Mouse (Mus musculus): ENCODE measurements around the gene Arrdc3. TPM values are rescaled to one million over a fixed set of nuclear protein-coding genes. Genes with fewer than 3 reads are reported as not detected.

The Arrdc3 gene
- polyA plus RNA-seq, 1 experiment = 15.0 TPM

GRCm38 (mm10) chr13:80897411-80897810 lies 14.2 kb downstream of the Arrdc3 start:
- Histone ChIP-seq H3K4me3 (ENCODE audit: insufficient read depth, low read depth, low read length) (no peak overlapping the region), H3K27ac (replicated peaks; ENCODE audit: low read depth, low read length) (no peak overlapping the region), H3K4me1 (ENCODE audit: control insufficient read depth, insufficient read depth, insufficient read length, low read length) (peaks cover 5% of the 10 kb centered on the region)

- Histone ChIP-seq H3K4me1 (ENCODE audit: control insufficient read depth, insufficient read depth, insufficient read length, low read length) (peaks cover 5% of the 10 kb centered on the region), H3K27ac (replicated peaks; ENCODE audit: low read depth, low read length) (no peak overlapping the region), H3K4me3 (ENCODE audit: insufficient read depth, low read depth, low read length) (no peak overlapping the region)
These were observed 14.9 kb downstream of the Arrdc3 start for GRCm38 (mm10) chr13:80898095-80898494.

- Histone ChIP-seq H3K4me1 (ENCODE audit: control insufficient read depth, insufficient read depth, insufficient read length, low read length) (peaks cover 5% of the 10 kb centered on the region), H3K4me3 (ENCODE audit: insufficient read depth, low read depth, low read length) (no peak overlapping the region), H3K27ac (replicated peaks; ENCODE audit: low read depth, low read length) (no peak overlapping the region)
These were observed 16.3 kb downstream of the Arrdc3 start for GRCm38 (mm10) chr13:80899435-80900029.

- H3K4me1 ChIP-seq (ENCODE audit: control insufficient read depth, insufficient read depth, insufficient read length, low read length) = peaks cover 5% of the 10 kb centered on the region
- no peak overlapping the region for H3K27ac ChIP-seq (replicated peaks; ENCODE audit: low read depth, low read length)
- H3K4me3 ChIP-seq (ENCODE audit: insufficient read depth, low read depth, low read length) = no peak overlapping the region
These were observed 18.2 kb downstream of the Arrdc3 start for GRCm38 (mm10) chr13:80901432-80901831.

GRCm38 (mm10) chr13:80902796-80903195 lies 19.6 kb downstream of the Arrdc3 start:
- Histone ChIP-seq H3K27ac (replicated peaks; ENCODE audit: low read depth, low read length) (no peak overlapping the region), H3K4me1 (ENCODE audit: control insufficient read depth, insufficient read depth, insufficient read length, low read length) (peaks cover 5% of the 10 kb centered on the region), H3K4me3 (ENCODE audit: insufficient read depth, low read depth, low read length) (no peak overlapping the region)

- Histone ChIP-seq H3K4me3 (ENCODE audit: insufficient read depth, low read depth, low read length) (no peak overlapping the region), H3K4me1 (ENCODE audit: control insufficient read depth, insufficient read depth, insufficient read length, low read length) (no peaks in the 10 kb centered on the region), H3K27ac (replicated peaks; ENCODE audit: low read depth, low read length) (no peak overlapping the region)
These were observed 30.2 kb downstream of the Arrdc3 start for GRCm38 (mm10) chr13:80913361-80913760.

GRCm38 (mm10) chr13:80920939-80921338 lies 37.8 kb downstream of the Arrdc3 start:
- H3K27ac ChIP-seq (replicated peaks; ENCODE audit: low read depth, low read length) = no peak overlapping the region
- no peak overlapping the region for H3K4me3 ChIP-seq (ENCODE audit: insufficient read depth, low read depth, low read length)
- H3K4me1 ChIP-seq (ENCODE audit: control insufficient read depth, insufficient read depth, insufficient read length, low read length) = no peaks in the 10 kb centered on the region

- Histone ChIP-seq H3K27ac (replicated peaks; ENCODE audit: low read depth, low read length) (no peak overlapping the region), H3K4me1 (ENCODE audit: control insufficient read depth, insufficient read depth, insufficient read length, low read length) (no peaks in the 10 kb centered on the region), H3K4me3 (ENCODE audit: insufficient read depth, low read depth, low read length) (no peak overlapping the region)
These were observed 38.6 kb downstream of the Arrdc3 start for GRCm38 (mm10) chr13:80921593-80922327.

- Histone ChIP-seq H3K27ac (replicated peaks; ENCODE audit: low read depth, low read length) (no peak overlapping the region), H3K4me3 (ENCODE audit: insufficient read depth, low read depth, low read length) (no peak overlapping the region), H3K4me1 (ENCODE audit: control insufficient read depth, insufficient read depth, insufficient read length, low read length) (0 out of 2 replicates have a peak, but pooled peaks cover 2% of the 10 kb centered on the region)
These were observed 45.0 kb downstream of the Arrdc3 start for GRCm38 (mm10) chr13:80928187-80928586.

- H3K27ac ChIP-seq (replicated peaks; ENCODE audit: low read depth, low read length) = no peak overlapping the region
- no peak overlapping the region for H3K4me3 ChIP-seq (ENCODE audit: insufficient read depth, low read depth, low read length)
- 0 out of 2 replicates have a peak, but pooled peaks cover 2% of the 10 kb centered on the region for H3K4me1 ChIP-seq (ENCODE audit: control insufficient read depth, insufficient read depth, insufficient read length, low read length)
These were observed 46.8 kb downstream of the Arrdc3 start for GRCm38 (mm10) chr13:80930030-80930429.

GRCm38 (mm10) chr13:80932816-80933402 lies 49.7 kb downstream of the Arrdc3 start:
- Histone ChIP-seq H3K4me1 (ENCODE audit: control insufficient read depth, insufficient read depth, insufficient read length, low read length) (0 out of 2 replicates have a peak, but pooled peaks cover 2% of the 10 kb centered on the region), H3K4me3 (ENCODE audit: insufficient read depth, low read depth, low read length) (no peak overlapping the region), H3K27ac (replicated peaks; ENCODE audit: low read depth, low read length) (no peak overlapping the region)

- Histone ChIP-seq H3K4me3 (ENCODE audit: insufficient read depth, low read depth, low read length) (no peak overlapping the region), H3K4me1 (ENCODE audit: control insufficient read depth, insufficient read depth, insufficient read length, low read length) (peaks cover 7% of the 10 kb centered on the region), H3K27ac (replicated peaks; ENCODE audit: low read depth, low read length) (no peak overlapping the region)
These were observed 53.2 kb downstream of the Arrdc3 start for GRCm38 (mm10) chr13:80936426-80936825.

- no peak overlapping the region for H3K4me3 ChIP-seq (ENCODE audit: insufficient read depth, low read depth, low read length)
- 0 out of 2 replicates have a peak overlapping the region, but pooled peaks have one; percentile 18 for H3K27ac ChIP-seq (replicated peaks; ENCODE audit: low read depth, low read length)
- H3K4me1 ChIP-seq (ENCODE audit: control insufficient read depth, insufficient read depth, insufficient read length, low read length) = peaks cover 10% of the 10 kb centered on the region
These were observed 56.0 kb downstream of the Arrdc3 start for GRCm38 (mm10) chr13:80939228-80939627.

- peak overlapping the region; percentile 87; the same call in 1 of the 2 replicates for H3K27ac ChIP-seq (replicated peaks; ENCODE audit: low read depth, low read length)
- H3K4me3 ChIP-seq (ENCODE audit: insufficient read depth, low read depth, low read length) = no peak overlapping the region
These were observed 56.7 kb downstream of the Arrdc3 start for GRCm38 (mm10) chr13:80939866-80940265.

GRCm38 (mm10) chr13:80940421-80940820 lies 57.2 kb downstream of the Arrdc3 start:
- Histone ChIP-seq H3K4me3 (ENCODE audit: insufficient read depth, low read depth, low read length) (no peak overlapping the region), H3K27ac (replicated peaks; ENCODE audit: low read depth, low read length) (peak overlapping the region; percentile 87), H3K4me1 (ENCODE audit: control insufficient read depth, insufficient read depth, insufficient read length, low read length) (peaks cover 10% of the 10 kb centered on the region)

More at GRCm38 (mm10) chr13:80939866-80940265, 56.7 kb downstream of the Arrdc3 start:
- peaks cover 10% of the 10 kb centered on the region for H3K4me1 ChIP-seq (ENCODE audit: control insufficient read depth, insufficient read depth, insufficient read length, low read length)

Data from brown adipose tissue, adult 24 weeks (tissue).